Mouse (Mus musculus) MEL (cell line): Measurements from ENCODE around the gene C2cd4a. TPM values are rescaled to one million over a fixed set of nuclear protein-coding genes. Genes with fewer than 3 reads are reported as not detected.

Experiments
- DNase-seq: peaks from one replicate; pipeline ENCODE4 v3.0.0; 2011; ENCODE audit warnings: low read depth, low spot score
- H3K27ac ChIP-seq: 2 replicates; pipeline ENCODE4 v1.5.1; 2012; ENCODE audit warnings: low read depth, mild to moderate bottlenecking, control low read depth, low read length, moderate library complexity; ENCODE audit not compliant: control insufficient read depth
- H3K27me3 ChIP-seq, 2 experiments: fragments of 150-350 bp in 1 of 2; sonication (generic) in 1 of 2; 2 replicates each; pipeline ENCODE4 v1.6.1; 2012; ENCODE audit warnings: low read length in 2 of 2, mild to moderate bottlenecking in 2 of 2, improper control_type of control experiment in 1 of 2, moderate library complexity in 1 of 2; ENCODE audit not compliant: insufficient read depth in 2 of 2, control insufficient read depth in 1 of 2
- H3K36me3 ChIP-seq, 2 experiments: 2 replicates each; pipeline ENCODE4 v1.6.1; 2012 to 2014; ENCODE audit warnings: low read length in 2 of 2, improper control_type of control experiment in 1 of 2, inconsistent platforms in 1 of 2, mild to moderate bottlenecking in 1 of 2; ENCODE audit not compliant: insufficient read depth in 2 of 2, control insufficient read depth in 1 of 2
- H3K4me1 ChIP-seq, 2 experiments: fragments of 150-350 bp in 1 of 2; sonication (generic) in 1 of 2; 2 replicates each; pipeline ENCODE4 v1.6.1; 2012; ENCODE audit warnings: low read length in 2 of 2, improper control_type of control experiment in 1 of 2, mild to moderate bottlenecking in 1 of 2; ENCODE audit not compliant: insufficient read depth in 2 of 2, control insufficient read depth in 1 of 2
- H3K4me3 ChIP-seq, 2 experiments: fragments of 150-350 bp in 1 of 2; sonication (generic) in 1 of 2; 2 replicates each; pipeline ENCODE4 v1.5.1; 2012; ENCODE audit warnings: low read depth in 2 of 2, low read length in 2 of 2, mild to moderate bottlenecking in 2 of 2, moderate library complexity in 2 of 2, control low read depth in 1 of 2, improper control_type of control experiment in 1 of 2; ENCODE audit not compliant: control insufficient read depth in 1 of 2, insufficient read depth in 1 of 2
- H3K79me2 ChIP-seq: 2 replicates; pipeline ENCODE4 v1.6.1; 2012; ENCODE audit warnings: mild to moderate bottlenecking, low read length, moderate library complexity; ENCODE audit not compliant: control insufficient read depth, poor library complexity, insufficient read depth
- H3K9ac ChIP-seq: 2 replicates; pipeline ENCODE4 v1.6.1; 2012; ENCODE audit warnings: low read depth, mild to moderate bottlenecking, control low read depth, low read length, moderate library complexity; ENCODE audit not compliant: control insufficient read depth, poor library complexity, severe bottlenecking
- H3K9me3 ChIP-seq: fragments of 150-350 bp; sonication (generic); replicated peaks from 2 replicates; pipeline ENCODE4 v1.6.1; 2012; ENCODE audit warnings: mild to moderate bottlenecking, low read length, improper control_type of control experiment, moderate library complexity; ENCODE audit not compliant: insufficient read depth
- CHD1 ChIP-seq: IDR thresholded peaks from 2 replicates; pipeline ENCODE4 v1.6.1; 2012; ENCODE audit warnings: low read depth, mild to moderate bottlenecking, inconsistent platforms, low read length, improper control_type of control experiment
- CHD2 ChIP-seq: IDR thresholded peaks from 2 replicates; pipeline ENCODE4 v1.6.1; 2011; ENCODE audit warnings: low read length, improper control_type of control experiment
- CTCF ChIP-seq, 3 experiments: IDR thresholded peaks in 2 of 3; conservative IDR thresholded peaks in 1 of 3; 2 replicates each; pipeline ENCODE4 v1.5.1; 2011 to 2012; ENCODE audit warnings: low read length in 3 of 3, low read depth in 2 of 3, mild to moderate bottlenecking in 2 of 3, improper control_type of control experiment in 1 of 3, inconsistent platforms in 1 of 3, mixed read lengths in 1 of 3, moderate library complexity in 1 of 3; ENCODE audit not compliant: control insufficient read depth in 1 of 3, insufficient read depth in 1 of 3, poor library complexity in 1 of 3, severe bottlenecking in 1 of 3
- ELF1 ChIP-seq: IDR thresholded peaks from 2 replicates; pipeline ENCODE4 v1.6.1; 2014; ENCODE audit warnings: low read depth, mild to moderate bottlenecking, inconsistent platforms, low read length, improper control_type of control experiment, moderate library complexity
- EP300 ChIP-seq, 2 experiments: IDR thresholded peaks; 2 replicates each; pipeline ENCODE4 v1.6.1; 2011; ENCODE audit warnings: improper control_type of control experiment in 2 of 2, low read length in 2 of 2, low read depth in 1 of 2, mild to moderate bottlenecking in 1 of 2
- ETS1 ChIP-seq: IDR thresholded peaks from 2 replicates; pipeline ENCODE4 v1.6.1; 2012; ENCODE audit warnings: low read depth, mild to moderate bottlenecking, inconsistent platforms, low read length, improper control_type of control experiment, moderate library complexity
- GATA1 ChIP-seq: IDR thresholded peaks from 2 replicates; pipeline ENCODE4 v1.6.1; 2011; ENCODE audit warnings: low read depth, low read length, improper control_type of control experiment
- HCFC1 ChIP-seq: IDR thresholded peaks from 2 replicates; pipeline ENCODE4 v1.6.1; 2012; ENCODE audit warnings: low read depth, mild to moderate bottlenecking, inconsistent platforms, low read length, improper control_type of control experiment, moderate library complexity
- JUND ChIP-seq: IDR thresholded peaks from 2 replicates; pipeline ENCODE4 v1.6.1; 2011; ENCODE audit warnings: low read depth, mild to moderate bottlenecking, improper control_type of control experiment, low read length
- MAFK ChIP-seq: IDR thresholded peaks from 2 replicates; pipeline ENCODE4 v1.6.1; 2011; ENCODE audit warnings: low read depth, mild to moderate bottlenecking, low read length, improper control_type of control experiment, borderline replicate concordance
- MAX ChIP-seq: IDR thresholded peaks from 2 replicates; pipeline ENCODE4 v1.6.1; 2011; ENCODE audit warnings: low read length, improper control_type of control experiment
- MAZ ChIP-seq: IDR thresholded peaks from 2 replicates; pipeline ENCODE4 v1.6.1; 2012; ENCODE audit warnings: low read depth, mild to moderate bottlenecking, inconsistent platforms, low read length, improper control_type of control experiment
- MXI1 ChIP-seq: IDR thresholded peaks from 2 replicates; pipeline ENCODE4 v1.6.1; 2011; ENCODE audit warnings: mild to moderate bottlenecking, low read depth, low read length, improper control_type of control experiment
- MYC ChIP-seq: IDR thresholded peaks from 2 replicates; pipeline ENCODE4 v1.6.1; 2011; ENCODE audit warnings: low read depth, mild to moderate bottlenecking, low read length, improper control_type of control experiment, moderate library complexity
- NELFE ChIP-seq: IDR thresholded peaks from 2 replicates; pipeline ENCODE4 v1.6.1; 2011; ENCODE audit warnings: low read depth, low read length, improper control_type of control experiment
- POLR2A ChIP-seq, 2 experiments: IDR thresholded peaks; 2 replicates each; pipeline ENCODE4 v1.6.1; 2011 to 2012; ENCODE audit warnings: low read length in 2 of 2, mild to moderate bottlenecking in 2 of 2, control low read depth in 1 of 2, improper control_type of control experiment in 1 of 2, low read depth in 1 of 2, moderate library complexity in 1 of 2; ENCODE audit not compliant: control insufficient read depth in 1 of 2, insufficient read depth in 1 of 2, poor library complexity in 1 of 2
- POLR2AphosphoS5 ChIP-seq: IDR thresholded peaks from 2 replicates; pipeline ENCODE4 v1.6.1; 2012; ENCODE audit warnings: low read depth, borderline replicate concordance, mild to moderate bottlenecking, inconsistent platforms, low read length, moderate library complexity, mixed read lengths
- RAD21 ChIP-seq: IDR thresholded peaks from 2 replicates; pipeline ENCODE4 v1.6.1; 2011; ENCODE audit warnings: mild to moderate bottlenecking, low read depth, low read length, improper control_type of control experiment
- RCOR1 ChIP-seq: IDR thresholded peaks from 2 replicates; pipeline ENCODE4 v1.6.1; 2012; ENCODE audit warnings: low read depth, mild to moderate bottlenecking, inconsistent platforms, low read length, improper control_type of control experiment
- SIN3A ChIP-seq: IDR thresholded peaks from 2 replicates; pipeline ENCODE4 v1.6.1; 2012; ENCODE audit warnings: low read length, improper control_type of control experiment, inconsistent platforms
- SMC3 ChIP-seq: IDR thresholded peaks from 2 replicates; pipeline ENCODE4 v1.6.1; 2011; ENCODE audit warnings: low read depth, low read length, improper control_type of control experiment
- TAL1 ChIP-seq: IDR thresholded peaks from 2 replicates; pipeline ENCODE4 v1.6.1; 2012; ENCODE audit warnings: mild to moderate bottlenecking, inconsistent platforms, low read length, moderate library complexity, mixed read lengths
- TBP ChIP-seq: IDR thresholded peaks from 2 replicates; pipeline ENCODE4 v1.8.0; 2011; ENCODE audit warnings: low read depth, low read length, improper control_type of control experiment
- USF1 ChIP-seq: IDR thresholded peaks from 2 replicates; pipeline ENCODE4 v1.6.1; 2014; ENCODE audit warnings: low read depth, mild to moderate bottlenecking, inconsistent platforms, low read length, improper control_type of control experiment, moderate library complexity
- USF2 ChIP-seq, 2 experiments: IDR thresholded peaks; 2 replicates each; pipeline ENCODE4 v1.6.1; 2011 to 2012; ENCODE audit warnings: improper control_type of control experiment in 2 of 2, low read length in 2 of 2, borderline replicate concordance in 1 of 2, inconsistent platforms in 1 of 2, low read depth in 1 of 2, mild to moderate bottlenecking in 1 of 2; ENCODE audit not compliant: insufficient read depth in 1 of 2
- ZC3H11A ChIP-seq: IDR thresholded peaks from 2 replicates; pipeline ENCODE4 v1.6.1; 2012; ENCODE audit warnings: low read depth, mild to moderate bottlenecking, inconsistent platforms, low read length, improper control_type of control experiment
- ZNF384 ChIP-seq: IDR thresholded peaks from 2 replicates; pipeline ENCODE4 v1.6.1; 2012; ENCODE audit warnings: low read depth, mild to moderate bottlenecking, inconsistent platforms, low read length, improper control_type of control experiment
- polyA plus RNA-seq, 2 experiments: library from polyadenylated mRNA; stranded (reverse) in 1 of 2; unstranded in 1 of 2; fragments of >175 nt in 1 of 2; fragments of >200 nt in 1 of 2; gene quantifications; 2 replicates each; pipeline versions ENCODE4 v1.2.1 to v1.2.4; 2012; ENCODE audit warnings: low replicate concordance in 2 of 2, low read depth in 1 of 2; ENCODE audit not compliant: insufficient read length in 2 of 2, insufficient read depth in 1 of 2, missing spikeins in 1 of 2
- total RNA-seq: library from RNA; depleted of rRNA; stranded (reverse); fragments of 300-350 nt; gene quantifications from 2 replicates; pipeline ENCODE4 v1.2.3, GENCODE M21; 2012

C2cd4a gene
- total and polyA plus RNA-seq, 3 experiments = not detected

- no peak for DNase-seq
- TF ChIP-seq USF2 (IDR thresholded peaks at IDR 0.05; ENCODE audit: borderline replicate concordance in 1 of 2, insufficient read depth in 1 of 2, low read depth in 1 of 2, low read length in 2 of 2) (no peak), TBP (no peak), POLR2AphosphoS5 (no peak), MXI1 (no peak), GATA1 (no peak), MAFK (no peak), MYC (no peak), TAL1 (no peak), HCFC1 (no peak), POLR2A (IDR thresholded peaks at IDR 0.05; ENCODE audit: control insufficient read depth in 1 of 2, insufficient read depth in 1 of 2, low read depth in 1 of 2, low read length in 2 of 2, poor library complexity in 1 of 2) (no peak), SIN3A (no peak), ELF1 (no peak), ZNF384 (no peak), MAX (no peak), CHD1 (no peak), CHD2 (no peak), ZC3H11A (no peak), RAD21 (no peak)
- TF ChIP-seq, all 39 proteins: peak for 0
- no peak overlapping the region for H3K9ac ChIP-seq
Measured at GRCm38 (mm10) chr9:67807000-67807399, 25.1 kb downstream of the C2cd4a start.

GRCm38 (mm10) chr9:67802241-67802640, 29.9 kb downstream of the C2cd4a start:
- peak; percentile 80 for DNase-seq
- no peaks in the 10 kb centered on the region for H3K36me3 ChIP-seq
- no peaks in the 10 kb centered on the region for H3K27me3 ChIP-seq
- H3K79me2 ChIP-seq = no peaks in the 10 kb centered on the region
- H3K4me3 ChIP-seq = no peak overlapping the region
- H3K9ac ChIP-seq = no peak overlapping the region
- no peaks in the 10 kb centered on the region for H3K9me3 ChIP-seq
- H3K4me1 ChIP-seq = no peaks in the 10 kb centered on the region
- no peak overlapping the region for H3K27ac ChIP-seq
- TF ChIP-seq HCFC1 = no peak
- TF ChIP-seq CTCF (IDR thresholded peaks at IDR 0.05 in 2 of 3, conservative IDR thresholded peaks at IDR 0.05 in 1 of 3; ENCODE audit: control insufficient read depth in 1 of 3, insufficient read depth in 1 of 3, low read depth in 2 of 3, low read length in 3 of 3, poor library complexity in 1 of 3, severe bottlenecking in 1 of 3) = peak; percentile 56 to 70 (median 65)
- no peak for TF ChIP-seq ETS1
- peak; percentile 67 for TF ChIP-seq RAD21
- TF ChIP-seq NELFE = no peak
- no peak for TF ChIP-seq RCOR1
- no peak for TF ChIP-seq MAZ
- peak; percentile 61 for TF ChIP-seq SMC3
- TF ChIP-seq JUND = no peak
- no peak for TF ChIP-seq EP300 (IDR thresholded peaks at IDR 0.05; ENCODE audit: low read depth in 1 of 2, low read length in 2 of 2)
- TF ChIP-seq ZNF384 = peak; percentile 19; the same call in 1 of the 2 replicates
- TF ChIP-seq USF1 = no peak
- TF ChIP-seq ZC3H11A = peak; percentile 32; the same call in 1 of the 2 replicates
- no peak for TF ChIP-seq POLR2A (IDR thresholded peaks at IDR 0.05; ENCODE audit: control insufficient read depth in 1 of 2, insufficient read depth in 1 of 2, low read depth in 1 of 2, low read length in 2 of 2, poor library complexity in 1 of 2)

More at GRCm38 (mm10) chr9:67807000-67807399, 25.1 kb downstream of the C2cd4a start:
- Histone ChIP-seq H3K36me3 (no peaks in the 10 kb centered on the region), H3K4me3 (no peak overlapping the region), H3K27ac (no peak overlapping the region), H3K27me3 (peaks cover 0 to 1% of the 10 kb centered on the region in 2 experiments; a peak in 1 of 4 replicates), H3K79me2 (no peaks in the 10 kb centered on the region), H3K9me3 (no peaks in the 10 kb centered on the region), H3K4me1 (no peaks in the 10 kb centered on the region)
